Mouse (Mus musculus) embryonic facial prominence, embryonic 15.5 days (tissue): ENCODE measurements around the gene Cyb5d1. TPM values are rescaled to one million over a fixed set of nuclear protein-coding genes. Genes with fewer than 3 reads are reported as not detected.
"Not testable (repeated sequence)": the region's sequence is repeated elsewhere in the genome, so short reads cannot be mapped to it uniquely, and the experiment has no call there.

Experiments used
- ATAC-seq: fragments of 200-750 bp; cut with Nextera tagmentation; 2 replicates; pipeline ENCODE4 v1.8.0; 2017; ENCODE audit warnings: low read depth, moderate TSS enrichment; ENCODE audit not compliant: insufficient number of reproducible peaks, low FRiP score, low TSS enrichment
- H3K27ac ChIP-seq: fragments of 300-500 bp; sonication (generic); replicated peaks from 2 replicates; pipeline ENCODE4 v1.5.1; 2015; ENCODE audit warnings: mild to moderate bottlenecking, inconsistent platforms
- H3K27me3 ChIP-seq: fragments of 300-500 bp; sonication (generic); 2 replicates; pipeline ENCODE4 v1.6.1; 2015; ENCODE audit warnings: inconsistent platforms
- H3K36me3 ChIP-seq: fragments of 300-500 bp; sonication (generic); 2 replicates; pipeline ENCODE4 v1.6.1; 2015; ENCODE audit warnings: mild to moderate bottlenecking, inconsistent platforms
- H3K4me1 ChIP-seq: fragments of 300-500 bp; sonication (generic); 2 replicates; pipeline ENCODE4 v1.6.1; 2015; ENCODE audit warnings: inconsistent platforms
- H3K4me2 ChIP-seq: fragments of 300-500 bp; sonication (generic); replicated peaks from 2 replicates; pipeline ENCODE4 v1.6.1; 2015; ENCODE audit warnings: mild to moderate bottlenecking, inconsistent platforms
- H3K4me3 ChIP-seq: fragments of 300-500 bp; sonication (generic); replicated peaks from 2 replicates; pipeline ENCODE4 v1.5.1; 2015; ENCODE audit warnings: mild to moderate bottlenecking, inconsistent platforms
- H3K9ac ChIP-seq: fragments of 300-500 bp; sonication (generic); 2 replicates; pipeline ENCODE4 v1.6.1; 2015; ENCODE audit warnings: inconsistent platforms
- H3K9me3 ChIP-seq: fragments of 300-500 bp; sonication (generic); replicated peaks from 2 replicates; pipeline ENCODE4 v1.6.1; 2016; ENCODE audit warnings: inconsistent platforms
- WGBS: fragments of 180-500 bp; shearing (Covaris S2); methylation state at CpG from one replicate; pipeline ENCODE4 v1.1.7; 2015; 5-methylcytosine and 5-hydroxymethylcytosine counted together
- polyA plus RNA-seq: library from polyadenylated mRNA; unstranded; fragments of >200 nt; fragmentation: Nextera tagmentation; extraction: Ambion mirVana; gene quantifications from 2 replicates; pipeline ENCODE4 v1.2.1, GENCODE M21; 2015

Cyb5d1 gene
- polyA plus RNA-seq, 1 experiment from 2014 or later = 40.9 TPM

DNA sequence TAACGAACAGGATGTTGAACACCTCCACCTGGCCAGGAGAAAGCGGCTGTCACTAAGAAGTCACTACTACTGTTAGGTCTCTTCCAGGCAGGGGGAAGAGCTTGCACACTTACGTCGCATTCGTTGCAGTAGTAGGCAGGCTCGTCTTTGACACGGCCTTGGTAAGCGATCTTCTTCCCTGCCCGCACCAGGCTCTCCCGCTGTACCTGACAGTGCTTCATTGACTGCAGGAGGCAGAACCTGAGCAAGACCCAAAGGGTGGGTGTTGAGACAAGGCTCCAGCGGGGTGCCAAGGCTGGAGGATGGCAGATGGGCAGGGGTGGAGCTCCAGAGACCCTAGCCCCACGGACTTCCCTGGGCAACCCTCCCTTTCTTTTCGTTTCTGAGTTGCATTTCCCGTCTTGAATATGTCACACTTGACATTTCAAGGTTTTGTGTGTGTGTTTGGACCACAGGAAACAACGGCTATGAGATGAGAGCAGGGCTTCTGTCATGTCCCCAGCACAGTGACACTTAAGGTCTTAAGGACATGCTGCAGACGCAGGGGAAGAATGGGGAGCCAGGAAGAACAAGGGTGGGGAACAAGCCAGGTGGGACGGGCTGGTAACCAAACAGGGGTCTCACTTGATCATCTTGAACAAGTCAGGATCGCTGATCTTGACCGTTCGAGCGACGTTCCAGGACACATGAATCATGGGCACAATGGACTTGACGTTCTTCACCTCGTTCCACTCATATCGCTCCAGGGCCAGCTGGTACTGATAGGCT lies 4.8 kb upstream of the Cyb5d1 start:
- Histone ChIP-seq H3K9ac (no peak overlapping the region), H3K27ac (no peak overlapping the region), H3K4me3 (0 out of 2 replicates have a peak overlapping the region, but pooled peaks have one; percentile 4), H3K4me1 (peaks cover 46% of the 10 kb centered on the region), H3K27me3 (no peaks in the 10 kb centered on the region), H3K4me2 (no peak overlapping the region), H3K36me3 (peaks cover 58% of the 10 kb centered on the region), H3K9me3 (no peaks in the 10 kb centered on the region)
- 76% methylated on average over 25 of the region's 25 CpGs for WGBS
- no peak for ATAC-seq

DNA sequence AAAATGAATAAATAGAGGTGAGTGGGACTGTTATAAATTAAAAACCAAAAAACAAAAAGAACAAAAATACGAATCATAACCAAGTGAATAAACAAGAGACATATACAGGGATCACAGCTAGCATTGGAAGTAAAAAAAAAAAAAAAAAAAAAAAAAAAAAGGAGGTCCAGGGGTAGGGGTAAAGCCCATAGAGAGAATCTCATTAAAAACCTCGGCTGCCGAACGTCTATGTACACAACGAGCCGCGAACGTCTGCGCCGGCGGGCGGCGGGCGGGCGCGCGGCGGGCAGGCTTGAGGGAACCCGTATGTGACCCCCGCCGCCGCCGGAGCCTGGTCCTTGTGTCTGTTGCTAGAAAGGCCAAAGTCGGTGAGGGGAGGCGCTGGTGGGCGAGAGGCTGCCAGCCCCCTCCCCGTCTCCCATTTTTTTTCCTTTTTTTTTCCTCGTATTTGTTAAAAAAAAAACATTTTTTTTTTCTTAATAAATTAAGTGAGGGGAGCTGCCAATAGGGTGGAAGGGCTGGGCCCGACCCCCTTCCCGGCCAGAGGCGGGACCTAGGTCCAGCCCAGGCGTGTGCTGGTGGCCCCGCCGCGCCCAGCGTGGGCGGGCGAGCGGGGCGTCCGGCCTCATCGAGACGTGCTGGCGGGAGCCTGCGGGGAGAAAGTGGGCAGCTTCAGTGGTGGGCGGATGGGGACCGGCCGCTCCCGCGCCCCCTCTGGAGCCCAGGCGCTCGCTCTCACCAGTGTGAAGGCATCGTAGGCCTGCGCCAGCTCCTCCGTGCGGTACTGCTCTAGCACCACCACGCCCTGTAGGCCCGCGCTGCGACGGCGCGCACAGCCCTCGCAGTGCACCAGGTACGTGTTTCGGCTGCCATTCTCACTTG lies 4.0 kb upstream of the Cyb5d1 start:
- H3K36me3 ChIP-seq = peaks cover 50% of the 10 kb centered on the region
- WGBS = 42% methylated on average over 62 of the region's 66 CpGs
- no peaks in the 10 kb centered on the region for H3K27me3 ChIP-seq
- no peak for ATAC-seq
- peaks cover 46% of the 10 kb centered on the region for H3K4me1 ChIP-seq
- H3K9me3 ChIP-seq = no peaks in the 10 kb centered on the region
- H3K4me3 ChIP-seq = 0 out of 2 replicates have a peak overlapping the region, but pooled peaks have one; percentile 4
- no peak overlapping the region for H3K4me2 ChIP-seq
- no peak overlapping the region for H3K9ac ChIP-seq
- H3K27ac ChIP-seq = no peak overlapping the region

DNA sequence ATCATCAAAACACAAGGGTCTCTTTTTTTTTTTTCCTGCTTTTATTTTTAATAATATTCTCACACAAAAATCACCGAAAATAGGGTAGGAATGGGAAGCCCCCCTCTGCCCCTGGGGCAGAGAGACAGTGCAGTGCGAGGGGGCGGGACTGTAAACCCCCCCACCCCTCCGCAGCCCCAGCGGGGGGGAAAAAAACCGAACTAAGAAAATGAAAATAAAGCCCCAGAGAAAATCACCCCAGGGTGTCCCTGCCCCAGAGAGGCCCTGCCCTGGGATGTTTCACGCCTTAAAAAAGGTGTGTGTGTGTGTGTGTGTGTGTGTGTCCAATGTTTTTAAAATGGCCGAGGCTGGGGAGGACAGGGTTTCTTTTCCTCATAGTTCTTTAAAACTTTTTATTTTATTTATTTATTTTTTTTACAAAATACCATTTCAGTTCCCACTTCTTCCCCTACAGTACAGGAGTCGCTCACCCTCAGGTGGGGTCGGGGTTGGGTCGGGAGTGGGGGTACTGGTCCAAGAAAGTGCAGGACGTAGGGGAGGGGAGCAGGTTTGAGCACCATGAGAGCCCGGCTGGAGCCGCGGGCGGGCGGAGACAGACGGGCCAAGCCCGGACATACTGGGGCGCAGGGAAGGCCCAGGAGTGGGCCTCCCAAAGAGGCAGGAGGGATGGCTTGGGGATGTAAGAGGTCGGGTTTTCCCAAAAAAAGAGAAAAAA lies 3.2 kb upstream of the Cyb5d1 start:
- H3K36me3 ChIP-seq = peaks cover 42% of the 10 kb centered on the region
- no peak for ATAC-seq
- 34% methylated on average over 21 of the region's 21 CpGs for WGBS
- H3K9me3 ChIP-seq = no peaks in the 10 kb centered on the region
- peaks cover 50% of the 10 kb centered on the region for H3K4me1 ChIP-seq
- H3K9ac ChIP-seq = no peak overlapping the region
- no peak overlapping the region for H3K27ac ChIP-seq
- peak overlapping the region; percentile 23; the same call in 1 of the 2 replicates for H3K4me3 ChIP-seq
- peak overlapping the region; percentile 33 for H3K4me2 ChIP-seq
- H3K27me3 ChIP-seq = no peaks in the 10 kb centered on the region

DNA sequence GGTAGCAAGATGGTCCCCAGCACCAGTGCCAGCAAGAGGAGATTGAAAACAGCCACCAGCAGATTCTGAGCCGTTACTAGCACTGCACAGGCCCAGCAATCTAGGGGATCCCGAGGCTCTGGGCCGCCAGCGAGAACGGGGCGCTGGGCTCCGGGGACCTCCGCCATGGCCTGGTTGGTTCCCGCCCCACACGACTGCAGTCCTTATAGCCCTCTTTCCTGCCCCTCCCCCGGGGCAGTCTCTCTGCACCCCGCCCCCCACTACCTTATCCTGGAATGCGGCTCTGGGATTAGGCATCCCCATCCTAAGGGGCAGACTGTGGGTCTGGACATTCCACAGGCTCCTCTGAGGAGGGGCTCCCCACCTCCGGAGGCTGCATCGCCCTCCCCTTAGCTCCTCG lies 2.6 kb upstream of the Cyb5d1 start, which contains the start of gene Tmem88:
Gene Tmem88 (minus strand): TSS at position 176 of the 400 bp plus-strand sequence.
- no peak for ATAC-seq
- no peak within 1 kb of the TSS for H3K9ac ChIP-seq
- H3K36me3 ChIP-seq = peaks cover 36% of the 10 kb centered on the region
- peak within 1 kb of the TSS; percentile 99 for H3K27ac ChIP-seq
- no peaks in the 10 kb centered on the region for H3K9me3 ChIP-seq
- H3K4me2 ChIP-seq = peak within 1 kb of the TSS; percentile 33
- H3K4me1 ChIP-seq = peaks cover 50% of the 10 kb centered on the region
- no peaks in the 10 kb centered on the region for H3K27me3 ChIP-seq
- peak within 1 kb of the TSS; percentile 77 for H3K4me3 ChIP-seq
- 14% methylated on average over 16 of the region's 16 CpGs for WGBS

DNA sequence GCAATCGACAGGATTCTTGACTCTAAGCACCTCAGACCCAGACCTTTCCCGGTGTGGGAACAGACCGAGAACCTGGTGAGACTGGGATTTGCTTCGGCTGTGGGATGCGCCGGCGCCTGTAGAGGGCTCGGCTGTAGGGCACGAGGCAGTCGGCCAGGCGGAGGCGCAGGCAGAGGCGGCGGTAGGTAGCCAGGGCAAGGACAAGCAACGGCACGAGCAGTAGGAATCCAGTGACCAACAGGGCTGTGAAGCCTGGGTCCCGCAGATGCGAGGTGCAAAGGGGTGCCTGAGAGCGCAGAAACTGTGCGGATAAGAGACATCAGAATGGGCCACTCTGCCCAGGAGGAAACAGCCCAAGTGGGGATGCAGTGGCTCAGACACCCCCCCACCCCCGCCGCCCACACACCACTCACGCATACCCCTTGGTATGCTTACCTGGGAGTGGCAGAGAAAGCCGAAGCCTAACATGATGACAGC lies 2.2 kb upstream of the Cyb5d1 start:
- WGBS = 21% methylated on average over 24 of the region's 24 CpGs
- H3K4me1 ChIP-seq = peaks cover 50% of the 10 kb centered on the region

DNA sequence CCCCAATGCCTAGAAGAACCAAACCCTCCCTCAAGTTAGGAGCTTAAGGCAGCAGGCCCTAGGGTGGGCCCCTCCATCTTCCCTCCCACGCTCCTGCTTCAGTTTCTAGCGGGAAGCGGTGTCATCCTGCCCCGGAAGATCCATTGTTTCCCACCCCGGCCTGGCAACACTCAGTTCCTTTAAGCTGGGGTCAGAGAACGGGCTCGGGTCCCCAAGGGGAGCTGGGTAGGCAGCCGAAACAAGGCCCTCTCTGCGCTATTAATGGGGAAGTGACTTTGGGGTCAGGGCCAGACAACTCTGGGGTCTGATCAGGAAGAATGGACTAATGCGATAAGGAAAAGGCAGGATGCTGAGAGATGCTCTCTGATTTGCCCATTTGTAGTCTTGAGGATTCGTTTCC lies 1.3 kb upstream of the Cyb5d1 start:
- 26% methylated on average over 11 of the region's 11 CpGs for WGBS
- Histone ChIP-seq H3K4me2 (peak overlapping the region; percentile 80), H3K4me3 (peak overlapping the region; percentile 77), H3K27me3 (no peaks in the 10 kb centered on the region), H3K9ac (peak overlapping the region; percentile 97), H3K36me3 (peaks cover 30% of the 10 kb centered on the region), H3K27ac (peak overlapping the region; percentile 99), H3K9me3 (no peaks in the 10 kb centered on the region), H3K4me1 (peaks cover 50% of the 10 kb centered on the region)
- ATAC-seq = no peak

More for the DNA sequence above, 2.2 kb upstream of the Cyb5d1 start:
- Histone ChIP-seq H3K27me3 (no peaks in the 10 kb centered on the region), H3K27ac (peak overlapping the region; percentile 99), H3K9me3 (no peaks in the 10 kb centered on the region), H3K36me3 (peaks cover 33% of the 10 kb centered on the region), H3K4me2 (peak overlapping the region; percentile 33), H3K4me3 (peak overlapping the region; percentile 23), H3K9ac (no peak overlapping the region)
- no peak for ATAC-seq

DNA sequence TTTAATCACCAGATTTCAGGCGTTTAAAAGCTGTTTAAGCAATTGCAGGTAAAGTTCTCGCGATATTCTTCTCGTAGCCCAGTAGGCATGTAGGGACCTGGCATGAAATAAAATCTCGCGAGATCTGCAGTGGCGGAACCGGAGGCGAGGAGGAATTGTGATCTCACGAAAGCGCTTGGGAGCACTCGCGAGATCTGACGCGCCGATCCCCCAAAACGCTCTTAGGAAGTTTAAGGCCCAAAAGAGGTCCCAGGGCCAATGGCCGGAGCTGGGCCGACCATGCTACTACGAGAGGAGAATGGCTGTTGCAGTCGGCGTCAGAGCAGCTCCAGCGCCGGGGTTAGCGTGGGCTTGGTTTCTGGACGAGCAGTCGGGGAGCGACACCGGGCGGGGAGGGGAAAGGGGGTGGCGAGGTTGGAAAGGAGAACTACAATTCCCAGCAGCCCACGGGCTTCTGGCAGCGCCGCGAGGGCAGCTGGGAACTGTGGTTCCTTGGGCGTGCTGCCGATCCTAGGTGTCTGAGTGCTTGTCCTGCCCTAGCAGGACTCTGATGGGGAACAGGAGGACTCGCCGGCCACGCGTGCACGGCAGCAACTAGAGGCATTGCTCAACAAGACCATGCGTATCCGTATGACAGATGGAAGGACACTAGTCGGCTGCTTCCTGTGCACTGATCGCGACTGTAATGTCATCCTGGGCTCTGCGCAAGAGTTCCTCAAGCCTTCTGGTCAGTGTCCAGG lies 373 bp upstream of the Cyb5d1 start:
- peak; percentile 91 for ATAC-seq
- Histone ChIP-seq H3K9me3 (no peaks in the 10 kb centered on the region), H3K4me2 (peak overlapping the region; percentile 80), H3K4me1 (peaks cover 43% of the 10 kb centered on the region), H3K27ac (peak overlapping the region; percentile 99), H3K4me3 (peak overlapping the region; percentile 77), H3K27me3 (no peaks in the 10 kb centered on the region), H3K9ac (peak overlapping the region; percentile 97), H3K36me3 (peaks cover 20% of the 10 kb centered on the region)
- under 1% methylated on average over 48 of the region's 48 CpGs for WGBS

DNA sequence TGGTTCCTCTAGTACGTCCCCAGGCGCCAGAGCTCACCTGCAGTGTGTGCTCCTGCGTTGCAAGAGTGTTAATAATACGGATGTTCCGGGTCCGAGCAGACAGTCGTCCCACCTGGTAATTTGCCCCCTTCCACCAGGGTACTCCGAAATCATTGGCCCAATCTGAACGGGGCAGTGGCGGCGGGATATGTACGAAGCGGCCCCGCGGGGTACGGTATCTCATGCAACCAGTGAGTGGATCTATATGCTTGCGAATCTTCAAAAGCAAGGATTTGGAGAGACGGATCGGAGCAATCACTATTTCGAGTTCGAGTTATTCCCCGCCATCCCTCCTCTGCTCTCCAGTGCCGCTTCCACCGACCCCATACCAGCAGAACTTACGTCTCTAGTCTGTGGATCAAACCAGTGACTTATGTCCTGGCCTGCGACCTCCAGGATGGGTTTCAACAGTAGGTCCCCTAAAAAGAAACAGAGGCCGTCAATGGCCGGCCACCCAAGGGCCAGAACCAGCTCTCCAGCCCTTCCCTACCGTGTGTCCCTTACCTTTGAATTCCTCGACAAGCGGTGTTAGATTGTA lies 752 bp downstream of the Cyb5d1 start:
- Histone ChIP-seq H3K4me1 (peaks cover 44% of the 10 kb centered on the region), H3K27ac (peak overlapping the region; percentile 99), H3K9ac (peak overlapping the region; percentile 53), H3K4me3 (peak overlapping the region; percentile 77), H3K4me2 (peak overlapping the region; percentile 80)
- H3K9me3 ChIP-seq, ATAC-seq, H3K36me3 ChIP-seq, H3K27me3 ChIP-seq: not testable (repeated sequence)
- 1% methylated on average over 31 of the region's 31 CpGs for WGBS

DNA sequence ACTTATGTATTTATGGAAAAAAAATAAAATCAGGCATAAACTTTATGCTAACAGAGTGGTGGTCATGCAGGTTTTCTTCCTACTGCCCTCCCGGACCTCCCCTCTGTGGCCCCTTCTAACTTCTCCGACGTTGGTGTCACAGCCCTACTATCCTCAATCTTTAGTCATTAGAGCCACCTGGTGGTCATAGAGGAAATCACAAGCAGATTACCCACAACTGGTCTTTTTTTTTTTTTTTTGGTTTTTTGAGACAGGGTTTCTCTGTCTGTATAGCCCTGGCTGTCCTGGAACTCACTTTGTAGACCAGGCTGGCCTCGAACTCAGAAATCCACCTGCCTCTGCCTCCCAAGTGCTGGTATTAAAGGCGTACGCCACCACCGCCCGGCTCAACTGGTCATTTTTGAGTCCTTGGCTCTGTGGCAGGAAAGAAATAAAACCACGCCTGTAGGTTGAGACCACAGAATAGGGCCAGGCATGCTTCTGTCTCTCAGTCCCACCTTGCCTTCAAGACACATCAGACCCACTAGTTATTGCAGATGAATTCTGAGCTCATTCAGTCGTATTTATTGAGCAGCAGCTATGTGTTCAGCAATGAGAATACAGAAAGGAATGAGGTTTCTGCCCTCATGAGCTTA lies 4.9 kb downstream of the Cyb5d1 start:
- H3K4me1 ChIP-seq = peaks cover 15% of the 10 kb centered on the region
- no peak overlapping the region for H3K9ac ChIP-seq
- no peaks in the 10 kb centered on the region for H3K9me3 ChIP-seq
- H3K4me3 ChIP-seq = no peak overlapping the region
- H3K27ac ChIP-seq = no peak overlapping the region
- H3K27me3 ChIP-seq = no peaks in the 10 kb centered on the region
- 0 out of 2 replicates have a peak overlapping the region, but pooled peaks have one; percentile 19 for H3K4me2 ChIP-seq
- 50% methylated on average over 10 of the region's 10 CpGs for WGBS
- H3K36me3 ChIP-seq = peaks cover 5% of the 10 kb centered on the region; the same call in 1 of the 2 replicates
- ATAC-seq = 0 out of 2 replicates have a peak, but pooled peaks have one; percentile 15
